Mouse (Mus musculus) neural tube, embryonic 14.5 days (tissue): ENCODE data around the gene Slc30a2. TPM values are rescaled to one million over a fixed set of nuclear protein-coding genes. Genes with fewer than 3 reads are reported as not detected.

ENCODE experiments used
- ATAC-seq: fragments of 200-750 bp; cut with Nextera tagmentation; 2 replicates; pipeline ENCODE4 v1.8.0; 2017; ENCODE audit warnings: low read depth, mild to moderate bottlenecking, moderate TSS enrichment, moderate library complexity
- H3K27ac ChIP-seq: fragments of 300-500 bp; sonication (generic); 2 replicates; pipeline ENCODE4 v1.5.1; 2014; ENCODE audit warnings: low read depth, mild to moderate bottlenecking, control low read depth, low read length, moderate library complexity, mixed read lengths
- H3K27me3 ChIP-seq: fragments of 300-500 bp; sonication (generic); 2 replicates; pipeline ENCODE4 v1.6.1; 2014; ENCODE audit warnings: low read length; ENCODE audit not compliant: control insufficient read depth, insufficient read depth
- H3K36me3 ChIP-seq: fragments of 300-500 bp; sonication (generic); 2 replicates; pipeline ENCODE4 v1.6.1; 2014; ENCODE audit warnings: low read length, mixed read lengths; ENCODE audit not compliant: control insufficient read depth, insufficient read depth
- H3K4me1 ChIP-seq: fragments of 300-500 bp; sonication (generic); 2 replicates; pipeline ENCODE4 v1.6.1; 2014; ENCODE audit warnings: low read length; ENCODE audit not compliant: control insufficient read depth, insufficient read depth
- H3K4me2 ChIP-seq: fragments of 300-500 bp; sonication (generic); 2 replicates; pipeline ENCODE4 v1.6.1; 2014; ENCODE audit warnings: mild to moderate bottlenecking, low read depth, low read length, control low read depth
- H3K4me3 ChIP-seq: fragments of 300-500 bp; sonication (generic); 2 replicates; pipeline ENCODE4 v1.5.1; 2014; ENCODE audit warnings: low read depth, low read length, control low read depth, mixed read lengths
- H3K9ac ChIP-seq: fragments of 300-500 bp; sonication (generic); replicated peaks from 2 replicates; pipeline ENCODE4 v1.6.1; 2014; ENCODE audit warnings: low read depth, mild to moderate bottlenecking, control low read depth, low read length, mixed read lengths
- H3K9me3 ChIP-seq: fragments of 300-500 bp; sonication (generic); 2 replicates; pipeline ENCODE4 v1.6.1; 2016; ENCODE audit warnings: low read length; ENCODE audit not compliant: control insufficient read depth
- WGBS: fragments of 180-500 bp; shearing (Covaris S2); extraction: QIAGEN DNeasy Blood & Tissue Kit; methylation state at CpG from one replicate; pipeline ENCODE4 v1.1.7; 2014; 5-methylcytosine and 5-hydroxymethylcytosine counted together
- polyA plus RNA-seq: library from polyadenylated mRNA; unstranded; fragments of >200 nt; fragmentation: Nextera tagmentation; extraction: Ambion mirVana; gene quantifications from 2 replicates; pipeline ENCODE4 v1.2.1, GENCODE M21; 2014

Slc30a2 gene
- polyA plus RNA-seq, 1 experiment from 2014 or later = 0.16 TPM

DNA sequence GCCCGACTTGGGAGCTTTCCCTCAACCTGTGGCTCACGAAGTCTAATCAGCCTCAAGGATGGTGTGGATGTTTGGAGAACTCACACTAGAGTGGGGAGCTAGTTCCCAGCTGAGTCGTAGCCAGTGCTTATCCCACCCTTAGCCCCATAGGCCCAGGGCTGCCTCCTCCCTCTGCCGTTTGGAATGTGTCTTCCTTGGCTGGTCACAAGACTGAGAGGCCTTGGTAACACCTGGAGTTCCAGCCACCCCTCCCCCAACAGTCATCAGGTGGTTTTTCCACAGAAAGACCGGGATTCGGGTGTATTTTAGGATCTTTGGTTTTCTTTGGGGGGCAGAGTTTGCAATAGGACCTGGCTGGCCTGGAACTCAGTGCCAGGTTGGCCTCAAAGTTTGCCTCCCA is 7.7 kb downstream of the Slc30a2 start:
- no peak overlapping the region for H3K4me2 ChIP-seq
- H3K36me3 ChIP-seq = no peaks in the 10 kb centered on the region
- H3K4me1 ChIP-seq = no peaks in the 10 kb centered on the region
- WGBS = 91% methylated on average over 6 of the region's 6 CpGs
- H3K4me3 ChIP-seq = no peak overlapping the region
- ATAC-seq = no peak
- H3K9ac ChIP-seq = no peak overlapping the region
- H3K27me3 ChIP-seq = no peaks in the 10 kb centered on the region
- no peaks in the 10 kb centered on the region for H3K9me3 ChIP-seq
- no peak overlapping the region for H3K27ac ChIP-seq

DNA sequence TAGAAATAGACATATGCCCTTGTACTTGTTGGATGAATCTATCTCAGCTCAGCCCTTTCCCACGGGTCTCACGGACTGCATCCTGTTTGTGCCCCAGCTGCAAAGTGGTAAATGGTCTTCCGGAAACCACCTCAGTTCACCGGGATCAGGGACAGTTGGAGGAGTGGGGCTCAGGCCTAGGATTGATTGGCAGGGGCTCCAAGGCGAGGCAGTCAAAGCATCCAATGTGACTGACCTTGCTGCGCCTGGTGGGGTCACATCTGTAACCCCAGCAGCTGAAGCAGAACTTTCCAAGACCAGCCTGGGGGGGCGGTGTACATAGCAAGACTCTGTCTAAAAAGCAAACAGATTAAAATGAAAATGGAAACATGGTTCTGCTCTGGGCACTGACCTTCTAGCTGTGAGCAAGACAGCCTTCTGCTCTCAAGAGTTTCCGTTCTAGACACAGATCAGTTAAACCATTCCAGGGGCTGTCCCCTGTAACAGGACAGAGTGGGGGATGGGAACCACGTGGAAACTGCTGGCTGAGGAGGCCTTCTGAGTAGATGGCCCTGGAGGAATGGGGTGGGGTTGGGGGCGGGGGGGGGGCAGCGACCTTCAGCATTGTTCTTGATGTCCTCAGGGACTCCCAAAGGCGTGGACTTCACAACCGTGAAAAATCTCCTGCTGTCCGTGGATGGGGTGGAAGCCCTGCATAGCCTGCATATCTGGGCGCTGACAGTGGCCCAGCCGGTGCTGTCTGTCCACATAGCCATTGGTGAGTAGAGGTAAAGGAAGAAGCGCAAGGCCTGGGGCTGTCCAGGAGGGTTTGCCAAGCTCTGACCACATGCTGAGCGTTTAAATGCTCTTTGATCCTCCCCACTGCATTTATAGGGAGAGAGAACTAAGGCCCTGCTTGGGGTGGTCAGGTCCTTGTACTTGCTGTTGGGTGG is 8.6 kb downstream of the Slc30a2 start:
- H3K4me2 ChIP-seq = no peak overlapping the region
- no peaks in the 10 kb centered on the region for H3K4me1 ChIP-seq
- no peaks in the 10 kb centered on the region for H3K9me3 ChIP-seq
- H3K27me3 ChIP-seq = no peaks in the 10 kb centered on the region
- WGBS = 44% methylated on average over 18 of the region's 18 CpGs
- no peak overlapping the region for H3K9ac ChIP-seq
- no peak overlapping the region for H3K4me3 ChIP-seq
- H3K27ac ChIP-seq = no peak overlapping the region
- ATAC-seq = no peak
- H3K36me3 ChIP-seq = no peaks in the 10 kb centered on the region

DNA sequence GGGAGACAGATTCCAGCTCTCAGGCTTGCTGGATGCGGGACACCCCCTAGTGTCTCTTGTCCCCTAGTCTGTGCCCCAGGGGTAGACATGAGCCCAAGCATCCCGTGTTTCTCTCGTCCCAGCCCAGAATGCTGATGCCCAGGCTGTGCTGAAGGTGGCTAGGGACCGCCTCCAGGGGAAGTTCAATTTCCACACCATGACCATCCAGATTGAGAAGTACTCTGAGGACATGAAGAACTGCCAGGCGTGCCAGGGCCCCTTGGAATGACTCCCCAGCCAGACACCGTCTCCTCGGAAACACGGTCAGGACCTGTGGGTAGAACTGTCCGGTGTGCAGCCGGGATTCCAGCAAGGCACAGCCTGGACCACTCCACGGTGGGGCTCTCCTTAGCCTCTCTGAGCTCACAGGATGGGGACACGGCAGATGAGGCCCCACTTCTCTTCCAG is 9.3 kb downstream of the Slc30a2 start:
- no peak overlapping the region for H3K27ac ChIP-seq
- H3K9me3 ChIP-seq = no peaks in the 10 kb centered on the region
- H3K4me2 ChIP-seq = no peak overlapping the region
- 57% methylated on average over 12 of the region's 12 CpGs for WGBS
- no peaks in the 10 kb centered on the region for H3K4me1 ChIP-seq
- H3K27me3 ChIP-seq = no peaks in the 10 kb centered on the region
- H3K4me3 ChIP-seq = no peak overlapping the region
- H3K9ac ChIP-seq = no peak overlapping the region
- no peaks in the 10 kb centered on the region for H3K36me3 ChIP-seq
- ATAC-seq = no peak

DNA sequence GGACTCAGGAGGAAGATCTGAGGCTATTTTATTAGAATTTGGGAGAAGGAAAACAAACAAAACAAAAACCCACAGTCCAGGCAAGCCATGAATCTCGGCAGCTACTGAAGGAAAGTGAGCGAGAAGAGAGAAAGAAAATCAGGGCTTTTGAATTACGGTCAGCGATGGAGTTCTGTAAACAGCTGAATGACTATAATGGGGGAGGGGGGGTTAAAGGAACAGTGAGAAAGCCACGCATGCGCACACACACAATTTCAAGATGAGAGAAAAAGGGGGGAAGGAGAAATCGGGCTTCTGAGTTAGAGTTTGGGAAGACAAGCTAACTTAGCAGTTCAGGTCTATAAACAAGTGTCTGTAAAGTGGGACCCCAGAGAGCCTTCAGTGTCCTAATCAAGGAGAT is 9.9 kb downstream of the Slc30a2 start:
- Histone ChIP-seq H3K9ac (no peak overlapping the region), H3K36me3 (no peaks in the 10 kb centered on the region), H3K9me3 (no peaks in the 10 kb centered on the region), H3K27ac (no peak overlapping the region), H3K27me3 (no peaks in the 10 kb centered on the region), H3K4me1 (no peaks in the 10 kb centered on the region), H3K4me3 (no peak overlapping the region), H3K4me2 (no peak overlapping the region)
- WGBS = 58% methylated on average over 7 of the region's 7 CpGs
- no peak for ATAC-seq

DNA sequence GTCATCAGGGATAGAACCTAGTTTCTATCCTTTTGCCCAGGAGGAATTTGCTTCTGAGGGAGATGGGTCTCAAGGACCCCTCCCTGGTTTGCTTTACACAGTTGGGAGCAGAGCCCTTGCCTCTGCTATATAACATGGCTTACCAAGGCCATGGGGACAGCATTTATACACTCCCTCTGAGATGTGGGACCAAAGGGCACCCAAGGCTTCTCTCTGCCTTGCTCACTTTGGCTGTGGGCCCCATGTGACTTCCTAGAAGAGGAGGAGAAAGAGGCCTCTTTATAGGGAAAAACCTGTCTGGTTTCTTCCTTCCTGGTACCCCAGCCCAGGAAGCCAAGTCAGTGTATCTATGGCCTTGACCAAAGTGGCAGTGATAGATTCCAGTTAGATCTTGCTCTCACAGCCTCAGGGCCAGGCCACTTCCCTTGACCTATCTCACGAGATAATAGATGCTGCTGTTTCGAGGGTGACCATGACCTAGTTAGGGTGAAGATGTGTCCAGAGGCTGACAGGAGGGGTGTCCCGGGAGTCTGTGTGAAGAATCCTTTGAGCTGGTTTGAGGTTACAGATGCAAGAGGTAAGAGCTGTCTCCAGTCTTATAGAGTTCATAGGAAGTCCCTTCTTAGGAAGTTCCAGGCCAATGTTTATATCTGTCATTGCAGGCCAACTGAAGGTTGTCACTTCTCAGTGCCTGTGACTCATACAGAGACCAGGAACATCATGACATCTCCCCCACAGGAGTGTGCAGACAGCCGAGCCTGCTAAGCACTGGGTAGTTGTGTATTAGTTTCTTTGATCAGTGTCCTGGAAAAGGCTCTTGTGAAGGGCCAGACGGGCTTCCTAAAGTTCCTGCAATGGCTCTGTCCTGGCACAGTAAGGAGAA is 10.8 kb downstream of the Slc30a2 start:
- 75% methylated on average over 5 of the region's 5 CpGs for WGBS

DNA sequence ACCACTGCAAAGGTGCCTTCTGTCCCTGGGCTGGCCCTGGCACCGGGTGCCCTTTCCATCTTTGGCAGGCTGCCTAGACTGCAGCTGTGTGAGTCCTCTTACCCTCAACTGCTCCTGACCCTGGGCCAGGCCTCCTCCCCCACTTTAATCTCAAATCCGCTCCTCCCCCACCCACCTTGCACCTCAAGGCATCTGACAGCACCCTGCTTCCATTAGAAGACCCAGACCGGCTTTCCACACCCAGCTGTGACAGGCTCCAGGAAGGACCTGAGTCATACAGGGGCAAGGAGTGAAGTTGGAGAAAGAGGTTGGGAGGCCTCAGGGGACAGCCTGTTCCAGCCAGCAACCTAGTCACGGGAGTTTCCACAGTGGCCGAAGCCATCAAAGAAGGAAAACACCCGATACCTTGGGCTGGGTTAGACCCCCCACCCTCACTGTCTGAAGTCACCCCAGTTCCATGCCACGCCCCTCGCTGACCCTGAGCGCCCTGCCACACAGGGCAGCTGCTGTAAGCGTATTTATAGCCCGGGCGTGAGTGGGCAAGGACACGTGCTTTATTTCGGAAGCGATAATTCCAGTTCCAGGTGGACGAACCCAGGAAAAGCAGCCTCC is 13.0 kb downstream of the Slc30a2 start:
- H3K9me3 ChIP-seq = no peaks in the 10 kb centered on the region

More for the DNA sequence above, 10.8 kb downstream of the Slc30a2 start:
- Histone ChIP-seq H3K9me3 (no peaks in the 10 kb centered on the region), H3K4me3 (no peak overlapping the region), H3K36me3 (no peaks in the 10 kb centered on the region), H3K27me3 (no peaks in the 10 kb centered on the region), H3K4me1 (no peaks in the 10 kb centered on the region), H3K4me2 (no peak overlapping the region), H3K27ac (no peak overlapping the region), H3K9ac (no peak overlapping the region)
- ATAC-seq = no peak

DNA sequence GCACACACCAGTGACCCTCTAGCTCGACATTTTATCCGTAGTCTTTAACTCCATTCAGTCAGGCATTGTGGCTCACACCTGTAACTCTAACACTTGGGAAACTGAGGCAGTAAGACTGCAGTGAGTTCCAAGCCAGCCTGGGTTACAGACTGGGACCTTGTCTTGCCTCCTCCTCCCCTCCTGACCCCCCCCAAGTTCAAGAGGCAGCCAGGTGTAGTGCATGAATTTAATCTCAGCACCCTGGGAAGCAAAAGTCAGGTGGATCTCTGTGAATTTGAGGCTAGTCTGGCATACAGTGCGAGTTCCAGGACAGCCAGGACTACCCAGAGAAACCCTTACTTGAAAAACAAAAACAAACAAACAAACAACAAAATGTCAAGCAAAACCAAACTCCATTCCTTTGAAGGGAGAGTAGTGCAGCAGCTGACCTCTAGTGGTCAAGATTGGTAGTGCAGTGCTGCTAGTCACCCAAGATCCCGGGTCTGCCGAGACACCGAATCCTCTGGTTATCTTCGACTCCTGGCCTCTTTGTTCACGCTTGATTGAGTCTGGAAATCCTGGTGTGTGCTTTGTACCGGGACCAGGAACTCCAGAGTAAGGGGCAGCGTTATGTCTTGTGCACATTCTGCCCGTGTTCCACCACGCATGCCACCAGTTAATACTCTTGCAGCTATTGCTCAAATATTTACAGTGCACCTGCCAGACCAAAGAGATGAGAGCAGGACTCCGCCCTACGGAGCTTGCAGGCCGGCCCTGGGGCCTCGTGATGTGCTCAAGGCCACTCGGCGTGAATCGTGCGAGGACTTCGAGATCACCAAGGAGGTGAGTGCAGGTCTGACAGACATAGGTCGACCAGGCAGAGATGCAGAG is 13.8 kb downstream of the Slc30a2 start:
- no peak overlapping the region for H3K9ac ChIP-seq
- peak overlapping the region; percentile 33 for H3K4me2 ChIP-seq
- H3K4me1 ChIP-seq = no peaks in the 10 kb centered on the region
- no peaks in the 10 kb centered on the region for H3K27me3 ChIP-seq
- H3K9me3 ChIP-seq = no peaks in the 10 kb centered on the region
- H3K27ac ChIP-seq = no peak overlapping the region
- H3K36me3 ChIP-seq = no peaks in the 10 kb centered on the region
- peak overlapping the region; percentile 2; the same call in 1 of the 2 replicates for H3K4me3 ChIP-seq
- 0 out of 2 replicates have a peak, but pooled peaks have one; percentile 34 for ATAC-seq
- 21% methylated on average over 22 of the region's 22 CpGs for WGBS

More for the DNA sequence above, 13.0 kb downstream of the Slc30a2 start:
- H3K4me1 ChIP-seq = no peaks in the 10 kb centered on the region
- no peaks in the 10 kb centered on the region for H3K36me3 ChIP-seq
- H3K27me3 ChIP-seq = no peaks in the 10 kb centered on the region
- H3K4me2 ChIP-seq = no peak overlapping the region
- H3K27ac ChIP-seq = no peak overlapping the region
- ATAC-seq = peak; percentile 21; the same call in 1 of the 2 replicates
- H3K9ac ChIP-seq = no peak overlapping the region
- H3K4me3 ChIP-seq = no peak overlapping the region
- WGBS = 55% methylated on average over 16 of the region's 16 CpGs

DNA sequence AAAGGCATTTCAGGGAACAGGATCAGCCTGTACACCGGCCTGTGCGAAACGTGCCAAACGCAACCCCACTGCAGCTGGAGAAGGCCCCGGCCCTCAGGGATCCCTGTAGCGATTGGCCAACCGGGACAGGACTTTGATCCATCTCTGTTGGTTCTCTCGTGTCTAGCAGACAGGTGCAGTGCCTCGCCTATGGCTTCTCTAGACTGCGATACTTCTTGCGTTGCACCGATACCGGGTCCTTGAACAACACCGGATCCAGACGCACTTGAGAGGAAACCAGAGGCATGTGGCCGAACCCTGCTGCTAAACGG is 14.4 kb downstream of the Slc30a2 start:
- no peak overlapping the region; the same call in 1 of the 2 replicates for H3K9ac ChIP-seq
- ATAC-seq = no peak
- H3K27me3 ChIP-seq = no peaks in the 10 kb centered on the region
- H3K36me3 ChIP-seq = no peaks in the 10 kb centered on the region
- peak overlapping the region; percentile 33 for H3K4me2 ChIP-seq
- no peaks in the 10 kb centered on the region for H3K4me1 ChIP-seq
- WGBS = 46% methylated on average over 17 of the region's 17 CpGs
- H3K27ac ChIP-seq = no peak overlapping the region
- no peaks in the 10 kb centered on the region for H3K9me3 ChIP-seq
- H3K4me3 ChIP-seq = 0 out of 2 replicates have a peak overlapping the region, but pooled peaks have one; percentile 2
